Mouse (Mus musculus): ENCODE results near the gene Nemp1.
A peak's percentile ranks its signal among the peaks of the same experiment; 100 is the strongest.

Gene Nemp1

GRCm38 (mm10) chr10:127666501-127667268, at the start of gene Nemp1:
Nemp1 (plus strand) TSS chr10:127666901.
- peak in 1 of 2 experiments; percentile 56 for DNase-seq (ENCODE audit: low spot score in 2 of 2)

GRCm38 (mm10) chr10:127617294-127617693, 49.4 kb upstream of the Nemp1 start:
- no peak for DNase-seq (ENCODE audit: low spot score in 2 of 2)

GRCm38 (mm10) chr10:127618173-127618572, 48.5 kb upstream of the Nemp1 start:
- DNase-seq (ENCODE audit: low spot score in 2 of 2) = no peak

GRCm38 (mm10) chr10:127619119-127619721, 47.5 kb upstream of the Nemp1 start:
- DNase-seq (ENCODE audit: low spot score in 2 of 2) = no peak

- DNase-seq (ENCODE audit: low spot score in 2 of 2) = no peak
Observed at GRCm38 (mm10) chr10:127619941-127620405, 46.7 kb upstream of the Nemp1 start.

GRCm38 (mm10) chr10:127620406-127621190, 46.1 kb upstream of the Nemp1 start, which contains the start of gene Lrp1:
Lrp1 (minus strand) TSS chr10:127621148.
- no peak for DNase-seq (ENCODE audit: low spot score in 2 of 2)

GRCm38 (mm10) chr10:127621191-127622056, 45.3 kb upstream of the Nemp1 start:
- peak; percentile 83 to 86 for DNase-seq (ENCODE audit: low spot score in 2 of 2)

GRCm38 (mm10) chr10:127622057-127622392, 44.7 kb upstream of the Nemp1 start:
- DNase-seq (ENCODE audit: low spot score in 2 of 2) = no peak

GRCm38 (mm10) chr10:127622661-127623060, 44.0 kb upstream of the Nemp1 start:
- no peak for DNase-seq (ENCODE audit: low spot score in 2 of 2)

GRCm38 (mm10) chr10:127623439-127624216, 43.1 kb upstream of the Nemp1 start:
- DNase-seq (ENCODE audit: low spot score in 2 of 2) = no peak

- DNase-seq (ENCODE audit: low spot score in 2 of 2) = no peak
Observed at GRCm38 (mm10) chr10:127626433-127626832, 40.3 kb upstream of the Nemp1 start.

- no peak for DNase-seq (ENCODE audit: low spot score in 2 of 2)
Observed at GRCm38 (mm10) chr10:127631261-127632214, 35.2 kb upstream of the Nemp1 start.

GRCm38 (mm10) chr10:127632668-127633271, 33.9 kb upstream of the Nemp1 start:
- no peak for DNase-seq (ENCODE audit: low spot score in 2 of 2)

- no peak for DNase-seq (ENCODE audit: low spot score in 2 of 2)
Observed at GRCm38 (mm10) chr10:127640421-127640820, 26.3 kb upstream of the Nemp1 start.

- peak in 1 of 2 experiments; percentile 82 for DNase-seq (ENCODE audit: low spot score in 2 of 2)
Observed at GRCm38 (mm10) chr10:127641861-127642771, 24.6 kb upstream of the Nemp1 start.

GRCm38 (mm10) chr10:127642772-127643552, 23.7 kb upstream of the Nemp1 start, which contains the start of gene Stat6:
Stat6 (plus strand) TSS chr10:127642986.
- DNase-seq (ENCODE audit: low spot score in 2 of 2) = no peak

Data from frontal cortex, postnatal 14 days (tissue).